Mouse (Mus musculus) MEL (cell line): ENCODE measurements around the gene Plxdc2.

Experiments
- BHLHE40 ChIP-seq: IDR thresholded peaks from 2 replicates; pipeline ENCODE4 v1.6.1; 2012; ENCODE audit warnings: low read depth, mild to moderate bottlenecking, inconsistent platforms, low read length, improper control_type of control experiment, borderline replicate concordance
- CTCF ChIP-seq, 3 experiments: IDR thresholded peaks in 2 of 3; conservative IDR thresholded peaks in 1 of 3; 2 replicates each; pipeline ENCODE4 v1.5.1; 2011 to 2012; ENCODE audit warnings: low read length in 3 of 3, low read depth in 2 of 3, mild to moderate bottlenecking in 2 of 3, improper control_type of control experiment in 1 of 3, inconsistent platforms in 1 of 3, mixed read lengths in 1 of 3, moderate library complexity in 1 of 3; ENCODE audit not compliant: control insufficient read depth in 1 of 3, insufficient read depth in 1 of 3, poor library complexity in 1 of 3, severe bottlenecking in 1 of 3
- GATA1 ChIP-seq: IDR thresholded peaks from 2 replicates; pipeline ENCODE4 v1.6.1; 2011; ENCODE audit warnings: low read depth, low read length, improper control_type of control experiment
- JUND ChIP-seq: IDR thresholded peaks from 2 replicates; pipeline ENCODE4 v1.6.1; 2011; ENCODE audit warnings: low read depth, mild to moderate bottlenecking, improper control_type of control experiment, low read length
- MXI1 ChIP-seq: IDR thresholded peaks from 2 replicates; pipeline ENCODE4 v1.6.1; 2011; ENCODE audit warnings: mild to moderate bottlenecking, low read depth, low read length, improper control_type of control experiment
- MYB ChIP-seq: IDR thresholded peaks from 2 replicates; pipeline ENCODE4 v1.6.1; 2011; ENCODE audit warnings: mild to moderate bottlenecking, low read depth, low read length, improper control_type of control experiment
- MYC ChIP-seq: IDR thresholded peaks from 2 replicates; pipeline ENCODE4 v1.6.1; 2011; ENCODE audit warnings: low read depth, mild to moderate bottlenecking, low read length, improper control_type of control experiment, moderate library complexity
- POLR2A ChIP-seq, 2 experiments: IDR thresholded peaks; 2 replicates each; pipeline ENCODE4 v1.6.1; 2011 to 2012; ENCODE audit warnings: low read length in 2 of 2, mild to moderate bottlenecking in 2 of 2, control low read depth in 1 of 2, improper control_type of control experiment in 1 of 2, low read depth in 1 of 2, moderate library complexity in 1 of 2; ENCODE audit not compliant: control insufficient read depth in 1 of 2, insufficient read depth in 1 of 2, poor library complexity in 1 of 2
- RAD21 ChIP-seq: IDR thresholded peaks from 2 replicates; pipeline ENCODE4 v1.6.1; 2011; ENCODE audit warnings: mild to moderate bottlenecking, low read depth, low read length, improper control_type of control experiment
- TAL1 ChIP-seq: IDR thresholded peaks from 2 replicates; pipeline ENCODE4 v1.6.1; 2012; ENCODE audit warnings: mild to moderate bottlenecking, inconsistent platforms, low read length, moderate library complexity, mixed read lengths
- UBTF ChIP-seq: IDR thresholded peaks from 2 replicates; pipeline ENCODE4 v1.6.1; 2012; ENCODE audit warnings: low read depth, mild to moderate bottlenecking, inconsistent platforms, low read length, improper control_type of control experiment, moderate library complexity, borderline replicate concordance; ENCODE audit not compliant: insufficient read depth
- ZC3H11A ChIP-seq: IDR thresholded peaks from 2 replicates; pipeline ENCODE4 v1.6.1; 2012; ENCODE audit warnings: low read depth, mild to moderate bottlenecking, inconsistent platforms, low read length, improper control_type of control experiment
- ZMIZ1 ChIP-seq: IDR thresholded peaks from 2 replicates; pipeline ENCODE4 v1.6.1; 2012; ENCODE audit warnings: low read depth, mild to moderate bottlenecking, inconsistent platforms, low read length, improper control_type of control experiment, moderate library complexity

DNA sequence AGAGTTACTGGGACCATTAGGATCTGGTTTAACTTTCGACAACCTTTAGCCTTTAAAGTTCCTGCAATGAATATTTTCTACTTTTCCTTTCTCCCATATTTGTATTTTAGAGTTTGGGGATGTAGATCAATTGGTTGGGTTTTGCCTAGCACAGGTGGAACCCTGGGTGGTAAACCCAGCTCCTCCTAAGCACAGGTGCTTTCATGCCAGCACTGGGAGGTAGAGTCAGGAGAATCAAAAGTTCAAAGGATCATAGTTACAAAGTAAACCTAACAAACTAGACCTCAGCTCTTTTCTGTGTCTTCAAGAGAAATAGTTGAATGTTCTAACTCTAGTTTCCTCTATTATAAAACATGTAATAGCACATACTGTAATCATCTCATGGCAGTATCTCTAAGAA, 41.9 kb downstream of the Plxdc2 start:
- TF ChIP-seq CTCF (IDR thresholded peaks at IDR 0.05 in 2 of 3, conservative IDR thresholded peaks at IDR 0.05 in 1 of 3; ENCODE audit: control insufficient read depth in 1 of 3, insufficient read depth in 1 of 3, low read depth in 2 of 3, low read length in 3 of 3, poor library complexity in 1 of 3, severe bottlenecking in 1 of 3) = no peak
- TF ChIP-seq ZC3H11A = no peak
- no peak for TF ChIP-seq BHLHE40
- no peak for TF ChIP-seq POLR2A (IDR thresholded peaks at IDR 0.05; ENCODE audit: control insufficient read depth in 1 of 2, insufficient read depth in 1 of 2, low read depth in 1 of 2, low read length in 2 of 2, poor library complexity in 1 of 2)
- no peak for TF ChIP-seq TAL1
- TF ChIP-seq RAD21 = no peak
- TF ChIP-seq MXI1 = no peak
- no peak for TF ChIP-seq MYC
- TF ChIP-seq MYB = no peak
- TF ChIP-seq GATA1 = no peak
- TF ChIP-seq JUND = no peak
- TF ChIP-seq ZMIZ1 = no peak
- no peak for TF ChIP-seq UBTF
